Mouse (Mus musculus): ENCODE data around the gene Slc25a12. TPM values are rescaled to one million over a fixed set of nuclear protein-coding genes. Genes with fewer than 3 reads are reported as not detected.
A peak's percentile ranks its signal among the peaks of the same experiment; 100 is the strongest.
"Not testable (repeated sequence)": the region's sequence is repeated elsewhere in the genome, so short reads cannot be mapped to it uniquely, and the experiment has no call there.

The Slc25a12 gene
- 65.5 and 73.7 TPM in 2 replicates for polyA plus RNA-seq (2012; rRNA removed)

DNA sequence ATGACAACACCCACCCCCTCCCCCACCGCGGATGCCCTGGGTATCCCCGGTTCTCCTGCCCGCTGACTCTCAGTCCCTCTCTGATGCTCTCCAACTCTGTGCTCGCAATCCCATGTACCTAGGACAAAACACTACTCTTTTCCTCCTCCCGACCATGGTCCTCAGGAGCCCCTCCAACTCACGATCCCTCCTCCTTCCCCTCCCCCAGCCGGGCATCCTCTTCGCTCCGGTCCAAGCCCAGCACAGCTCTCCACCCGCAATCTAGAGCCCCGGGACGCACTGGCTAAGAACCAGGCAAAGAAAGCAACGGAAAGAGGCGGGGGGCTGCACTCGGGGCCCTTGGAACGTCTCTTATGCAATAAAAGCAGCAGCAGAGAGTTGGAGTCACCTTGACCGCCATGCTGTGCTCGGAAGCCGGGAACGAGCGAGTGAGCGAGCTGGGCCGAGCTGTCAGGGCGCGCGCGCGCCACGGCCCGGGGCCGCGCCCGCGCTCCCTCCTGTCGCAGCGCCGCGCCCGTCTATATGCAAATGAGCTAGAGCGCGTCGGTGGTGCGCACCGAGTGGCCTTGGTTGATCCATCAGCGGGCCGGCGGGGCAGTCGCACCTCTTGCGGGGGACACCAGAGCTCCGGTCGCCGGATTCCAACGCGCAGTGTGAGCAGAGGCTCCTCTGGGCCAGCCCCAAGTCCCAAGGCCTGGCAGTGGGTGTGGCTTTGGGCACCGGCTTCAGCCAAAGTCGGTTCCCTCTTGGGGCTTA lies at the start of gene Slc25a12:
TSS of gene Slc25a12 (minus strand) at position 625 of the 756 bp plus-strand sequence.
- peak; percentile 92 for DNase-seq (ENCODE audit: low read depth)
- TF ChIP-seq CTCF (IDR thresholded peaks at IDR 0.05; ENCODE audit: borderline replicate concordance, extremely low read depth, insufficient read depth, insufficient read length) (no peak), POLR2A (IDR thresholded peaks at IDR 0.05; ENCODE audit: borderline replicate concordance, extremely low read depth, insufficient read depth, insufficient read length, poor library complexity, severe bottlenecking) (peak; percentile 57)

DNA sequence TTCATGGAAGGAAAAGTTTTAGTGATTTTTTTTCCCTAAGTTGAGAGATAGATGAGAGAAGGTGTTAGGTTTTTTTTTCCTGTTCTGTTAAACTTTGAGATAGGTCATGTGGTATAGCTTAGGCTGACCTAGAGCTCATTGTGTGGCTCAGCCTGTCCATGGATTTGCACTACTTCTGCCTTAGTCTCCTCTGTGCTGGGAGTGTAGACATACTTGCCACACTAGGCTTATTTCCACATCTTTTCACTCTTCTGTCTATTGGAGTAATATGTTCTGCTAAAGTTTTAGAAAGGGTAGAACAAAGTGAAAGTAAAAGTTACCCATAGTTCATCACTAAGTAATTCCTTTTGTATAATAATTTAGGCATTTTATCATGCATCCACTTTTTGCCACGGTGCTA lies 38.1 kb upstream of the Slc25a12 start:
- DNase-seq (ENCODE audit: low read depth), result no peak
- no peak for TF ChIP-seq POLR2A (IDR thresholded peaks at IDR 0.05; ENCODE audit: borderline replicate concordance, extremely low read depth, insufficient read depth, insufficient read length, poor library complexity, severe bottlenecking)
- TF ChIP-seq CTCF (IDR thresholded peaks at IDR 0.05; ENCODE audit: borderline replicate concordance, extremely low read depth, insufficient read depth, insufficient read length), result no peak

DNA sequence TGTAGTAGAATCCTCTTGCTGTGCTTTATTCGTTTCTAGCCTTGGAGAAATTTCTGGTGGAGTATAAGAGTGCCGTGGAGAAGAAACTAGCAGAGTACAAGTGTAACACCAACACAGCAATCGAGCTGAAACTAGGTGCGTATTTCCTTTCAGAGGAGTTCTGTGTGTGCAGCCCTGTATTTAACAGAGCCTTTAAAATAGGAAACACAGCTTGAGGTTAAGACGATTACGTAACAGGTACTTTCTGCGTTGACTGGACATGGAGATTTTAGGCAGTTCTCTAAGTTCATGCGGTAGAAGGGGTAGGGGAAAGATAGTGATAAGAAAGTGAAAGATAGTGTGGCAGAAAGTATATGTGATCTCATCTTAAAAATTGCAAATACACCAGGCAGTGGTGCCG lies 22.3 kb upstream of the Slc25a12 start:
- no peak for DNase-seq (ENCODE audit: low read depth)
- TF ChIP-seq CTCF (IDR thresholded peaks at IDR 0.05; ENCODE audit: borderline replicate concordance, extremely low read depth, insufficient read depth, insufficient read length), result no peak
- TF ChIP-seq POLR2A (IDR thresholded peaks at IDR 0.05; ENCODE audit: borderline replicate concordance, extremely low read depth, insufficient read depth, insufficient read length, poor library complexity, severe bottlenecking), result no peak

DNA sequence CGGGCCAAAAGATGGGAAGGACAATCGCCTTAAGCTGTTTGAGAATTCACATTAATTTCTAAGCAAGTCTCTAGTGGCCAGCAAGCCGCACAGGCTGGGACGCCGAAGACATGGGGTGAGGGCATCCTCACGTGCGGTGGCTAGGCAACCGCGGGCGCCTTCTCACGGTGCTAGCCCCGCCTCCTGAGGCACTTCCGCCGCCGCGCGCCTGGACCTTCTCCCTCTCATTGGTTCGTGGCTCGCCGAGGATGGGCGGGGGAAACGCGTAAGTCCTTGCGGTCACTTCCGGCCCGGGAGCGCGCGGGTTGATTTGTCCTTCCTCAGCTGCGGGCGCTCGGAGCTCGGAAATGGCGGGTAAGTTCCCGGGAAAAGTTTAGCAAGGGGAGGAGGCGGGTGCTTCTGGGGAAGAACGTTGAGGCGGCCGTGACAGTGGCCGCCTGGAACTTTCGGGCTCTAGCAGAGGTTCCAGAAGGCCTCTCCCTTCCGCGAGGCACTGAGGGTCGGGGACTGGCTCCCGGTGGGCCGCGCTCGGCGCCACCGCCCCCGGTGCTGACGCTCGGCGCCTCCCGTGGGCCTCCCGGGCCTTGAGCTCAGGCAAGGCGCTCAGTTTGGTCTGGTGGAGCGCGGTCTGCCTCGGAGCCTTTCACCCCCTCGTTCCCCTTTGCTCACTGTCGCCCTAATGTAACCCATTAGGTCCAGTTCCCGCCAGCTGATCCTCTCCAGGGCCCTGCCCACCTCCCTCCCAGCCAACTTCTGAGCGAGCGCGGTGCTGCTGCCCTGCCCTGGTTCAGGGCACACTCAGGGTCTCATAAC lies 21.6 kb upstream of the Slc25a12 start, which contains the start of gene Hat1:
TSS of gene Hat1 (plus strand) at position 8 of the 813 bp plus-strand sequence.
- DNase-seq (ENCODE audit: low read depth), result peak; percentile 99
- TF ChIP-seq CTCF (IDR thresholded peaks at IDR 0.05; ENCODE audit: borderline replicate concordance, extremely low read depth, insufficient read depth, insufficient read length) (no peak), POLR2A (IDR thresholded peaks at IDR 0.05; ENCODE audit: borderline replicate concordance, extremely low read depth, insufficient read depth, insufficient read length, poor library complexity, severe bottlenecking) (peak; percentile 27; the same call in 1 of the 2 replicates)

DNA sequence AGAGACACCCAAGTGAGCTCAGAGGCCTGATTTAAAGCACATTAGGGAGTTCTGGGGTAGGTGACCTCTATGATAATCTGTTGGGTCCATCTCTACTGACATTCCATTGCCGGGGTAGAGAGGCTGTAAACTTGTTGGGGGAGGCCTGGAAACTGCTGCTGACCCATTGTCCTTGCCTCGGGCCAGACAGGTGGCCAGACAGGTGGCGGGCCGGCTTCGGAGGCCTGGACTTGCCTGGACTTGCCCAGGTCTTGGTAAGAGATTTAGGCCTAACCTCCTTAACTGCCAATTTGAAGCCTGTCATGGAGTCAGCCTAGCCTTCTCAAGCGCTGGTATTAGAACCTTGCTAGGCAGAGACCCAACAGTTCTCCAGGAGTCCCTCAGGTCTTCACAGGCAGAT lies 20.2 kb upstream of the Slc25a12 start:
- DNase-seq (ENCODE audit: low read depth), result no peak
- TF ChIP-seq POLR2A (IDR thresholded peaks at IDR 0.05; ENCODE audit: borderline replicate concordance, extremely low read depth, insufficient read depth, insufficient read length, poor library complexity, severe bottlenecking), result no peak
- no peak for TF ChIP-seq CTCF (IDR thresholded peaks at IDR 0.05; ENCODE audit: borderline replicate concordance, extremely low read depth, insufficient read depth, insufficient read length)

DNA sequence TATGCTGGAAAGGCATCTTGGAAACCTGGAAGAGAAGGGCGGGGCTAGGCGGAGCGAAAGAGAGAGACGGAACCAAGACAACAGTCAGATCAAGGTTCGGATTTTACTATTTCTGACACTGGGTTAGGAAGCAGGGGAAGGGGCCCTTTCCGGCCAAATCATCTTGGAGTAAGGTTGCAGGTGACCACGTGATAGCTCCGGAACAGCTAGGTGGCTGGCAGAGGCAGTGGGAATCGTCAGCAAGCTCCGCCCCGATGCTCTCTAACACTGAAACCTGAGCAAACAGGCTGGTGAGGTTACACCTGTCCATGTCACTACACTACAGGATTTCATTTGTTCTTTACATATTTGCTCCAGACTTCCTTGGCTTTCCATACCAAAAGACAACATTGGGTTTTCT lies 16.3 kb upstream of the Slc25a12 start:
- TF ChIP-seq POLR2A (IDR thresholded peaks at IDR 0.05; ENCODE audit: borderline replicate concordance, extremely low read depth, insufficient read depth, insufficient read length, poor library complexity, severe bottlenecking) (no peak), CTCF (IDR thresholded peaks at IDR 0.05; ENCODE audit: borderline replicate concordance, extremely low read depth, insufficient read depth, insufficient read length) (no peak)
- no peak for DNase-seq (ENCODE audit: low read depth)

DNA sequence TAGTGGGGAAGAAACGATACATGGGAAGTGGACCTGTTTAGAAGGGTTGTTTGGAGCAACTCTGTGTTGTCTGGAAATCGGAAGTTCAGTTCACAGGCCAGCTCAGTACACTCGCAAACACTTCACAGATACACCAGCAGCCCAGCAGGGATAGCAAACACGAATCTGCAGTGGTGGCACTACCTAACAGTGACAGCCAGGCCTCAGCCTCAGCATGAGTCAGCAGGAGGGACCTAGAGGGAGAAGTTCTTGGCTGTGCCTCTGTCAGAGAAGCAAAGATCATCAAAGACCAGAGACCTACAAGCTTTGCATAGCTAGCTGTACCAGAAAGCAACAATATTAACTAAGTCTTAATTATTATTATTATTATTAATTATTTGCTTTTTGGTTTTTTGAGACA lies 14.4 kb upstream of the Slc25a12 start:
- TF ChIP-seq POLR2A (IDR thresholded peaks at IDR 0.05; ENCODE audit: borderline replicate concordance, extremely low read depth, insufficient read depth, insufficient read length, poor library complexity, severe bottlenecking) (no peak), CTCF (IDR thresholded peaks at IDR 0.05; ENCODE audit: borderline replicate concordance, extremely low read depth, insufficient read depth, insufficient read length) (no peak)
- DNase-seq (ENCODE audit: low read depth), result no peak

DNA sequence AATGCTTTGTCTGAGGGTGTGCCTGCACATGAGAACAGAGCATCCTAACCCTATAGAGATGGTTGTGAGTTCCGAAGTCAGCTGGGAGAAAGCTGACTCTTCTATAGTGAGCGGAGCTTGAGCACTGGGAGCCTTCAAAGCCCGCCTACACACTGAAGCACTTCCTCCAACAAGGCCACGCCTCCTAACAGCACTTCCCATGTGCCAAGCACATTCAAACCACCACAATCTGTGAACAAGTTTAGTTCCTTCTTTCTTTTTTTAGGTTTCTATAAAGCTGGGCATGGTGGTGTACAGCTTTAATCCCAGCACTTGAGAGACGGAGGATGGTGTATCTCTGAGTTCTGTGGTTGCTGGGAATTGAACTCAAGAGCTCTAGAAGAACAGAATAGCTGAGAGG lies 9.9 kb upstream of the Slc25a12 start:
- no peak for DNase-seq (ENCODE audit: low read depth)

DNA sequence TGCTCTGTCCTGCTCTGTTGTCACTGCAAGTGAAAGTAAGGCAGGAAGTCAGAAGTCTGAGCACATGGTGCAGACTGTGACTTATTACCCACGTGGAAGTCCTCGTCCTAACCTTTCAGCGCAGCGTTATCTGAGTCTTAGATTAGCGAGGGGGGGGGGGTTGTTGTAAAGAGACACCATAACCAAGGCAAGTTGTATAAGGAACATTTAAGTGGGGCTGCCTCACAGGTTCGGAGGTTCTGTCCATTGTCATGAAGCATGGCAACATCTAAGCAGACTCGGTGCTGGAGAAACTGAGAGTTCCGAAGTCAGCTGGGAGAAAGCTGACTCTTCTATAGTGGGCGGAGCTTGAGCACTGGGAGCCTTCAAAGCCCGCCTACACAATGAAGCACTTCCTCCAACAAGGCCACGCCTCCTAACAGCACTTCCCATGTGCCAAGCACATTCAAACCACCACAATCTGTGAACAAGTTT lies 8.9 kb upstream of the Slc25a12 start:
- DNase-seq (ENCODE audit: low read depth), result no peak
- TF ChIP-seq POLR2A (IDR thresholded peaks at IDR 0.05; ENCODE audit: borderline replicate concordance, extremely low read depth, insufficient read depth, insufficient read length, poor library complexity, severe bottlenecking) (no peak), CTCF (IDR thresholded peaks at IDR 0.05; ENCODE audit: borderline replicate concordance, extremely low read depth, insufficient read depth, insufficient read length) (no peak)

More for the DNA sequence above, 9.9 kb upstream of the Slc25a12 start:
- no peak for TF ChIP-seq POLR2A (IDR thresholded peaks at IDR 0.05; ENCODE audit: borderline replicate concordance, extremely low read depth, insufficient read depth, insufficient read length, poor library complexity, severe bottlenecking)
- TF ChIP-seq CTCF (IDR thresholded peaks at IDR 0.05; ENCODE audit: borderline replicate concordance, extremely low read depth, insufficient read depth, insufficient read length), result no peak

DNA sequence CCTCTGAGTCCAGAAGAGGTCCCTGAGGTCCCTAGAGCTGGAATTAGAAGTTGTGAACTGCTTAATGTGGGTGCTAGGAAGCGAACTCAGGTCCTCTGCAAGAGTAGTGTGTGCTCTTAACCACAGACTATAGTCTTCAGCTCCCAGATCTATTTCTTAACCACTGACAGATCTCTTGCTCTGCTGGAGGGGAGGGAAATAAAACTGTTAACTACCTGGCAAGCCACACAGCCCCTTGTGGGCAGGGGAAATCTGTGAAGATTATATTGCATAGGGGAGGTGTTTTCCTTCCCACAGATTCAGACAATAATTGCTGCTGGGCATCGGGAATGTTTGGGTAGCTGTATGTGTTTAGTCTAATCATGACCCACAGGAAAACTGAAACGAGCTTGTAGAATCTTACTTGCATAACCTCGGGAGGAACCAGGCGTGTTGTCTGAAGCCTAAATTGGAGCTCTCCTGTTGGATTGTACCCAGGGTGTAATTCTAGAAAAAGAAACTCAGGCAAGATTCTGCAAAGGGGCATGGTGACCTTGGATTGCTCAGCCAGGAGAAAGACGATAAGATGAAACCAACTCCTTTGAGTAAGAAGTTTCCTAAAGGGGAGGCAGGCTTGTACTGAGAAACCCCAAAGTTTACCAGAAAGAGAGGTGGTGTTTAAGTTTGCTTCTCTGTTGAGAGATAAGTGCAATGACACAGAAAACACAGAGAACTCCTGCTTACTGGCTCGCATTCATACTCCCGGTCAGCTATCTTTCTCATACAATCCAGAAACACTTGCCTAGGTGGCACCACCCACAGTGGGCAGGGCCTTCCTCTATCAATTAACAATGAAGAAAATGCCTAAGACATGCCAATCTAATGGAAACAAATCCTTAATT lies 7.0 kb upstream of the Slc25a12 start:
- no peak for DNase-seq (ENCODE audit: low read depth)
- TF ChIP-seq POLR2A (IDR thresholded peaks at IDR 0.05; ENCODE audit: borderline replicate concordance, extremely low read depth, insufficient read depth, insufficient read length, poor library complexity, severe bottlenecking) (no peak), CTCF (IDR thresholded peaks at IDR 0.05; ENCODE audit: borderline replicate concordance, extremely low read depth, insufficient read depth, insufficient read length) (no peak)

DNA sequence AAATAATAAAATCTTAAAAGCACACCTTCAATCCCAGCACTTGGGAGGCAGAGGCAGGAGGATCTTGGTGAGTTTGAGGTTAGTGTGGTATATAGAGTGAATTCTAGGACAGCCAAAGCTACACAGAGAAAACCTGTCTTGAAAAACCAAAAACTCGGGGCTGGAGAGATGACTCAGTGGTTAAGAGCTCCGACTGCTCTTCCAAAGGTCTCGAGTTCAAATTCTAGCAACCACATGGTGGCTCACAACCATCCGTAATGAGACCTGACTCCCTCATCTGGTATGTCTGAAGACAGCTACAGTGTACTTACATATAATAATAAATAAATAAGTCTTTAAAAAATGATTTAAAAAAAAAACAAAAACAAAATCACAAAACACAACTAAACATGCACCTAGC lies 4.7 kb upstream of the Slc25a12 start:
- DNase-seq (ENCODE audit: low read depth), result not testable (repeated sequence)
